In the genomic region with DNA sequence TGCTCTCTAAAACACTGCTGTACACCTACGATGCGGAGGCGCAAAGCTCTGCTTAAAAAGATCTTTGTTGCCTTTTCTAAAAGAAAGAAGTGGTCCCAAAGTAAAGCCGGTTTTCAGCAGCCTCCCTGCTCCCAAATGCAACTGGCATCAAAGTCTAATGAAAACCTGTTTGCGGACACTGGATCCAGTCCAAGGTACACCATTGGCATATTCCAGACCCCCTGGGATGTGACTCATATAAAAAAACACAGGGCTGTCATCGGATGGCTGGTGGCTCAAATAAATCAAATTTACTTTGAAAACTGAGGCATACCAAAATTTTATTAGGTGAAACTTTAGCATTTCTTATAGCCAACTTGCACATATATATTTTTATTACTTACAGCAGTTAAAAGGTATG, we compare ENCODE assay signal across 9 mouse cellular contexts.
"Had no signal": no experiment of that assay in that cellular context is flagged by ENCODE, and none has a peak within 500 bp of the region (broad histone marks: within the 10 kb centered on the region; RNA-seq: fewer than 3 reads in every experiment).

No protein-coding gene starts in this region.

- DNase-seq: kidney, adult 8-10 months; kidney, postnatal 25 days; lung, adult 18-20 months; right cerebral cortex, postnatal 25 days; thymus, postnatal 36 days had no signal

- H3K9me3 ChIP-seq: midbrain, embryonic 12.5 days had no signal

- H3K27me3 ChIP-seq: midbrain, embryonic 12.5 days had no signal

- H3K4me3 ChIP-seq: left cerebral cortex, adult 2 months; midbrain, embryonic 12.5 days had no signal

- H3K27ac ChIP-seq: left cerebral cortex, adult 2 months; liver, embryonic 14.5 days; midbrain, embryonic 12.5 days had no signal

- H3K4me1 ChIP-seq: midbrain, embryonic 12.5 days had no signal

- H3K4me2 ChIP-seq: midbrain, embryonic 12.5 days had no signal

- ATAC-seq: midbrain, embryonic 16.5 days had no signal

- H3K36me3 ChIP-seq: midbrain, embryonic 12.5 days had no signal

- H3K9ac ChIP-seq: liver, embryonic 14.5 days; midbrain, embryonic 12.5 days had no signal
